Mouse (Mus musculus) adrenal gland, adult (tissue): ENCODE data around the gene Ksr2.

Source experiments
- DNase-seq, 2 experiments: peaks; one replicate each; pipeline ENCODE4 v3.0.0; 2022 to 2023; ENCODE audit warnings: low spot score in 1 of 2; ENCODE audit not compliant: inconsistent age in 2 of 2

Gene Ksr2

DNA sequence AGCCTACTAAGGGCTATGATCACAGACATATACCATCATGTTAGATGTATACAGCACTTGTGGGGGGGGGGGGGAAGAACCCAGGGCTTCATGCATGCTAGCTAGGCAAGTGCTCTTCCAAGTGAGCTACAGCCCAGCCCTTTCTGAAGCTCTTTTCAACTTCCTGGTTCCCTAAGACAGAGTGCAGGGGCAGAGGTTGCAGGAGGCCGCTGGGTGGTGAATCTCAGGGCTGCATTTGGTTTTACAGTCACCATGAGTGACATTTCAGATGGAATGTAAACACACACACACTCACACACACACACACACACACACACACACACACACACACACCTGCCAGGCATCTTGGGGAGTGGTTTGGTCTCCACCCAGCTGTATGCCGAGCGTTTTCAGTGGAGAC is 67.4 kb downstream of the Ksr2 start:
- no peak for DNase-seq

DNA sequence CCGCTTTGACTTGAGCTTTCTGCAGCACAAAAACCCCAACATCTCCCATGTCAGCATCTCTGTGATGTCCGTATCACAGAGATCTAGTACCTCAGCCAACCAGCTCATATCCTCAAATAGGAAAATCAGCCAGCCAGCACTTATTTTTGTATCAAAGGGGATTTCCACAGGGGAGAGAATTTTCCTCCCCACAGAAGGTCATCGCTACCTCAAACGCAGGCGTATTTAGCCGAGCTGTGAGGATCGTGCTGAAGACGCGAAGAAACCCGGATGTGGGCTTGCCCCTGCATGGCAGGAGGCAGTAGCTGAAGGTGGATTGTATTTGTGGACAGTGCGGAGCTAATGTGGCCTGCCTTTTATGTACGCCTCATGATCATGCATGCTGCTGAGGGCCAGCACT is 67.8 kb downstream of the Ksr2 start:
- DNase-seq: no peak

DNA sequence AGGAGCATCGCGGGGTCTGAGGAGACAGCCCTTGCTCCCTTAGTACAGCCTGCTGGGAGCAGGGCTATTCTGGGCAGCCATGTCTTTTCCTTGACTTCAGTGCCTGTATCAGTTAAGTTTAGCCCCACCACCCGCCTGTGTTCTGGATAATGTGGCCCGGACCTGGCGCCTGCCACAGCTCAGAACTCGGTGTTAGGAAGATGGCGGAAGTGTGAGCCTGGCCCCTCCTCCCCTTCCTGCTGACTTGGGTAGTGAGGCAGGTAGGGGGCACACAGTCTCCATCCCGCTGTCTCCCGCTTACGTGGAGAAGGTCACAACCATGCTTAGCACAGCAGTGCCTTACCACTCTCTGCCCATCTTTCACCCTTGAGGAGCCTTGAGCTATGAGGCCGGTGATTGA is 68.2 kb downstream of the Ksr2 start:
- no peak for DNase-seq

DNA sequence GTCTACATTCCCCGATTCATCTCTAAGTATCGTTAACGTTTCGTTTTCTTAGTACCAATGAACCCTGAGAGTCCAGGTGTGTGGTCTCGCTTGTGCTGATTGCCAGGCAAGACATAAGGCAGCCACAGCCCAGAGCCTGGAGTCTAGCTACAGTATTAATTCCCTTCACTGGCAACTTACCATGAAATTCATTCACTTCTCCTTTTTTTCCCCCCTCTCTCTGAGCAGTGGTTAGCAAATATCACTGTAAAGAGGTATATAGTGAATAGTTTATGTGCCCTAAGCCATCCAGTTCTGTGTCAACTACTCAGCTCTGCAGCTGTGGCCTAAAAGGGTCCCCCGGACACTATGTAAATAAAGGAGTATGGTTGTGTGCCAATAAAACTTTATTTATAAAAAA is 71.6 kb downstream of the Ksr2 start:
- DNase-seq: no peak

DNA sequence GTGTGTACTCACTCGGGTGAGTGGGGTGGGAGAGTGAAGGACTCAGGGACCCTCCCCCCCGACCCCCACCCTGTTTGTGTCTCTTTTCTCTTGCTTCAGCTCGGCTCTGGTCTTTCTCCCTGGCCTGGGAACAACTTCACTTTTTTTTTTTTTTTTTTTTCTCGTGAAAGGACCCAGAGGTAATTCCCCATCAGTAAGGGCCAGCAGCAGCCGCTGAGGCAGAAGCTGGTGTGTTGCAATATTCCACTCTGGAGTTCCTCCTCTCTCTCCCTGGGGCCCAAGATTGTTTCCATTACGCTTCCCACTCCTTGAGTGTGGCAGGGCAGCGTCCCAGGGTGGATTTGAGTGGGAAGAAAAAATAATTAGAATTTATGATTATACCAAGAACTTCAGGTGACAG is 72.3 kb downstream of the Ksr2 start:
- DNase-seq: no peak

DNA sequence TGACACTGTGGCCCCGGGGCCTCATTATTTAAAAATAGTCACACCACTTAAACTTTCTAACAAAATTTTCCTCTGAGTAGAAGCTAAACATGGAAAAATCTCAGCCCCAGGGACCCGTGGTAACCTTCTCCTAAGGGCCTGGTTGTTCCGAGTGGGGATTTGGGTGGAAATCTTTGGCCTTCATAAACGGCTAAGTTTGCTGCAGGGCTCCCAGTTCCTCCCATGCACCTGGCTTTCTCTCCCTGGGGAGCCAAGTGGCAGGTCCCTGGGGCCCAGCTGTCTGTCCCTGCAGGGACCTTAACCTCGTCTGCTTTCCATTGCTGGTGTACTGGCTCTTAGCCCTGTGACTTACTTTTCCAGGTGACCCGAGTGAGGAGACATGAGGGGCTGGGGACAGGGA is 74.4 kb downstream of the Ksr2 start:
- DNase-seq: no peak

DNA sequence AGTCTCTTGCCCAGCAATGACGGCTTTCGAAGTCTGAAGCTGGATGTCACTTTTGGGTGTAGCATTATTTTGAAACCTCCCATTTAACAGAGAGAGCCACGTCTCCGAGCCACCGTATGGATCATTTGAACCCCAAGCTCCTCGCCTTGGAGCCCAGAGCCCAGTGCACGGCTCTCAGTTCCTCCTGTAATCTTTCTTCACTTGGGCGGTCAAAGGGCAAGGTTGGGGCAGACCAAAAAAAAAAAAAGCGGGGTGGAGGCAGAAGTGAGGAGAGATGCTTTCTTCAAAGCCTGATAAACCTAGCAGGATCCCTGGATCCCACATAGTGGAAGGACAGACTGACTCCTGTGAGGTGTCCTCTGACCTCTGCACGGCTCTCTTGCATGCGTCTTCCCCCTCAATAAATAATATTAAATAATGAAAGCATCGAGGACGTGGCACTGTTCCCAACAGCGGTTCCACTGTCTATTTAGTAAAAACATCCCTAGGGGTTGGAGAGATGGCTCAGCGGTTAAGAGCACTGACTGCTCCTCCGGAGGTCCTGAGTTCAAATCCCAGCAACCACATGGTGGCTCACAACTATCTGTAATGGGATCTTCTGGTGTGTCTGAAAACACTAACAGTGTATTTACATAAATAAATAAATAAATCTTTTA is 75.0 kb downstream of the Ksr2 start:
- no peak for DNase-seq

DNA sequence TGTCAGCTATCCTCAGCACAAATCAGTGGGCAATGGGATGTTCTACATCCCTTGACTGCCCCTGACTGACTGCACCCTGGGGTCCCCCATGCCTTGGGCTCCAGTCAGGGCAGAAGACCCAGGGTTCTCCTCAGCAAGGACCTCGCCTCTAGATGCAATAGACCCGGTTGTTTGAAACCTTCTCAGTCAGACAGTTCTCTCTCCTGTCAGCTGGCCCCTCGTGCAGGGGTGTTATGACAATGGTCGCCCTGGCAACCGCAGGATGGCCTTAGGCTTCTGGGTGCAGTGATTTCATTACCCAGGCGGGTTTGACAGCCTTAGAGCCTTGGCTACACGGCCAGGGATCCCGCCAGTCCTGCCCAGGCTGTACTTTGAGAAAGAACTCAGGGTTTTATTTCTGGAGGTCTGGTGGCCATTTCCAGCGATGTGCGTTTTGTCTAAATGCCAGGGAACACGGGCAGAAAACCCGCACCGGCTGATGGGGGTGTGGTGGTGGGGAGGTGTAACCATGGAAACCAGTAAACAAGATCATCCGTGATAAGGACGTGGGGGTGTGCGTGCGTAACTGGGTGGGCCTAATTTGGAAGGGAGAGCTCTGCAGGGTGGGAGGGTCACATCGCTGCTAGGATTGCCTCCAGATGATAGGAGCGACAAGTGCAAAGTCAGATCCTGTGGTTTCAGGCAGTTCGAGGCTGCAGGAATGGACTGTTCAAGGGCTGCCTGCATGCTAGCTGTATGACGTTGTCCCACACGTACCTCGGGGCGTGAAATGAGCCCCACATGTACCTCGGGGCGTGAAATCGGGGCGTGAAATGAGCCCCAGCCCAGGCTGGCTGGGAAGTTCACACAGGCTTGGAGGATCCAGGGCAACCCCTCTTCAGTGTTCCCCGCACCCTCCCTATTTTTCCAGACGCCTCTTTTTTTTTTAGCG is 79.4 kb downstream of the Ksr2 start:
- peak; percentile 42 to 68 for DNase-seq

DNA sequence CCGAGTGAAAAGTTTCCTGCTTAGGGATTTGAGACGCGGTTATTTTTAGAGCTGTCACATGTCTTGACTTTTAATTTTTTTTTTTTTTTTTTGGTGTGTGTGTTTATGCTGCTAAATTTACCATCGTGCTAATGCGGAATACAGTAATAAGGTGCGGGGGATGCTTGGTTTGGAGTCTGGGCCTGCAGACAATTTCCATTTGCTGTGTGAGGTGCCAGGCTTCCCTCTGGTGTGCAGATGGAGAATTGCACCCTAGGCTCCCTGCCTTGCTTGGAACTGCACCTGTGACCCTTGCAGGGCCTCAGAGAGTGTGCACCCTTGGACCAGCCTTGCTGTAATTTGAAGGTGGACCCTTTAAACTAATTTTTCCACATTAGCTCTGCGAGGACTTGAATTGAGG is 80.1 kb downstream of the Ksr2 start:
- DNase-seq: peak; percentile 39 to 79

DNA sequence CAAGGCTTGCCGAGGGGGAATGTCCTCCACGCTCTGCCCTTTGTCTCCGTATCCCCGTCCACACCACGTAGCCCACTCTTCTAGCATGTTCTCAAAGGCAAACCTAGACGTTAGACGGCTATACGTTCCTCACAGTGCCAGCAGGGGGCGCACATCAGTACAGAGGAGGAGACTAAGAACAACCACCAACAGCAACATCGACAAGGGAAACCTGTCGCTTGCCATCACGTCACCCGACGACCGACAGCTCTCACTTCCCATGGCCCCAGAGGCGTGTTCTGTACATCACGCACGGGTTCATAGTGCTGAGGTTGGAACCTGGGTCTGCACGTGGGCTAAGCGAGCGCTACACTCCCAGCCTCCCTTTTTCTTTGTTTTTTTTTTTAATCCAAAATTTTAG is 83.3 kb downstream of the Ksr2 start:
- DNase-seq: peak in 1 of 2 experiments; percentile 52

DNA sequence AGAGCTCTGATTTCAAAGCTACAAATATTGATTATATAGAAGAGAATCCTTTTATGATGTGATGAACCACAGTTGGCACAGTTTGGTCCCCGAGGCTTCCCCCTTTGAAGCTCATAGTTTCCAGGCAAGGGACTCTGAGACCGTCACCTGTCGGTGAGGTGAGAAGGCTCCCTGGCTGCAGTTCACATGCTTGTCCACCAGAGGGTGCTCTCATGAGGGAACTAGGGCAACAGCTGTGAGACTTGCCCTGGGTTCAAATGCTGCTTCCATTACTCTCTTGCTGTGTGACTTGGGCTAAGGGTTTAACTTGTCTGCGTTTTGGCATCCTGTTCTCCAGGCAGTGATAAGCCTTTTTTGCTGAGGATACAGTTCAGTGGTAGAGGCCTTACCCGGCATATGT is 88.8 kb downstream of the Ksr2 start:
- peak in 1 of 2 experiments; percentile 49 for DNase-seq

DNA sequence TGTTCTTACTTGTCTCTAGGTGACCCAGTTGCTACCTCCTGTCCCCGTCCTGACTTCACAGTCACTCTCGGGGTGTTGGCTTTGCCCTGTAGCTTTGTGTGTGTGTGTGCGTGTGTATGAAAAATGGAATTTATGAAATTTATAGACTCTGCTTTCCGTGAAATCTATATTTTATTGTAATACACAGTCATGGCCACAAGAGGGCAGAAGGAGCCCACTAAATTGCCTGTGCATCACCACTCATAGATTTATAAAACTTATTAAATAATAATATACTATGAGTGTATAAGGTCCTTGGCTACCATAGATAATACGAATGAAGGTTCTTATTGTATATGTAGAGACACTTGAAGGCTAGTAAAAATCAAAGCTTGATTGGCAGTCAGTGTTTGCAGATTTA is 90.6 kb downstream of the Ksr2 start:
- DNase-seq: no peak

DNA sequence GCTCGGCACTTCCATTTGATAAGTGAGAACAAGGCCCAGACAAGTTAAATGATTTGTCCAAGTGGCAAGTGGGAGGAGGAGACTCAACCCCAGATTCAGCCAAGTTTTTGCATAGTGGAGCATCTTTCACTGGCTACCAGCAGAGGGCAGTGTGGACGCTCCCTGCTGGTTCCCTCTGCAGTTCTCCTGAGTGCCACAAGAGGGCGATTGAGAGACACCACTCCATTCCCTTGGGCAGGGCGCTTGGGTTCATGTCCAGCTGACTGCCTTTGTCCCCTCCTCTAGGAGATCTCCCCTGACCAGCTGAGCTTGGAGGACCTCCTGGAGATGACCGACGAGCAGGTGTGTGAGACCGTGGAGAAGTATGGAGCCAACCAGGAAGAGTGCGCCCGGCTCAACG is 91.4 kb downstream of the Ksr2 start:
- DNase-seq: peak; percentile 46 to 84

DNA sequence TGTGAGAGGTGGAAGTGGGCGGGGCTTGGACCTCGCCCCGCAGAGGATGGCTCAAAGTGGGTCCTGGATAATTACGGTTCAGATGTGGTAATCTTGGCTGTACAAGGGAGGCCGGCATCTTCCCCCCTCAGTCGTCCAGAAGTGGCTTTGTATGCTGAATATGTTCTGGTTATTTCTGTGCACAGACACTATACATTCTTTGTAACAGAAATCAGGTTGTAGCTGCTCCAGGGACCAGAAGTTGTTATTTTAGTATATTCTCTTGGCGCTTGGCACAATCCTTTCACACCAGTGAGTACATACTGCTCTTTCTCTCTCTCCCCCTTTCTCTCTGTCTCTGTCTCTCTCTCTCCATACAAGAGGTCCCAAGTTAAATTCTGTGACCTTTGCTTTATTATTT is 92.0 kb downstream of the Ksr2 start:
- no peak for DNase-seq

DNA sequence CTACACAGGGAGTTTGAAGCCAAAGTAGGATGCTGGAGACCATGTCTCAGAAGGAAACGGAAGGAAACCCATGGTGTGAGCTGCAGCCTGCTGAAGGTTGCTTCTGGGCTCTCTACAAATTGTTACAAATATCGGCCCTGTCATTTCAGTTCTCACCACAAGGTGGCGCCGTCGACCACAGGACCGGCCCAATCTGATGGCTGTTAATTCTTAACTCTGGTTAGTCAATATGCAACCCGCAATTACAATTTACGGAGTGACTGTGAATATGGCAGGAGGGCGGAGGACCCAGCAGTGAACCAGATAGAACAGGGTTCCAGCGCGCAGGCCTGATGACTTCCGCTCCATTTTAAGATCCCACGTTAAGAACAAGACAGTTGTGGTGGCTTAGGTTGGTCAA is 92.6 kb downstream of the Ksr2 start:
- DNase-seq: peak in 1 of 2 experiments; percentile 68

DNA sequence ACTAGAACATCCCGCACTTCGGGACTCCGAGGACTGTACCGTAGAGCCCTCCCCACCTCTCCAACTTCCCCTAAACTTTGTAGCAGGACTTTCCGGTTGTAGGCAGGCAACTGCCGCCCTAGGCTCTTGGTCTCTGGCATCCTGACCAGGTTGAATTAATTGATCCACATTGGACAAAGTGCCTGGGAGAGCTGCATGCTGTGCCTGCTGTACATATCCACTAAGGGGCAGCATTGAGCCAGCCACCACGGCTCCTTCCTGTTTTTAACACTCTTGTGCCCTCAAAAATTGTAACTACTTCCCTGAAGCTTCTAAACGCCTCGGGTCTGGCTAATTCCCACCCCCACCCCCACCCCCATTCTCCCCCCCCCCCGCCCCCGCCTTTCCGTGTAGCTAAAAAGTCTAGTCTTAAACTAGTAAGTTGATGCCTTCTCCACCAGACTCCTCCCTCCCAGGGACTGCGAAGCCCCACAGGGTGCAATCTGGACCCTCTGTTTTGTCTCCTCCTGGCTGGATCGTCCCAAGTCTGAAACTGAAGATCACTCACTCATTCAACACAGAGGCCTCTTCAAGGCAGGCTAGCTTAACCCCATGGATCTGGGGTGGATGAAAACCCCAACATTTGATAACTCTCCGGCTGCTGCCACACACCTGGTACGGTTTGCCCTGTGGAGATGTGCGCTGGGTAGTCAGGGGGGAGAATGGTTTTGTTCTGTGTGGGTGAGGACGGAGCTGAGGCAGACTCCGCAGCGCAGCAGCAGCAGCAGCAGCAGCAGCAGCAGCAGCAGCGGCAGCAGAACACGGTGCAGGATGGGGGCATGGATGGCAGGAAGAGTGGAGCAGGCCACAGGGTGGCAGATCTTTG is 95.9 kb downstream of the Ksr2 start:
- peak in 1 of 2 experiments; percentile 60 for DNase-seq

DNA sequence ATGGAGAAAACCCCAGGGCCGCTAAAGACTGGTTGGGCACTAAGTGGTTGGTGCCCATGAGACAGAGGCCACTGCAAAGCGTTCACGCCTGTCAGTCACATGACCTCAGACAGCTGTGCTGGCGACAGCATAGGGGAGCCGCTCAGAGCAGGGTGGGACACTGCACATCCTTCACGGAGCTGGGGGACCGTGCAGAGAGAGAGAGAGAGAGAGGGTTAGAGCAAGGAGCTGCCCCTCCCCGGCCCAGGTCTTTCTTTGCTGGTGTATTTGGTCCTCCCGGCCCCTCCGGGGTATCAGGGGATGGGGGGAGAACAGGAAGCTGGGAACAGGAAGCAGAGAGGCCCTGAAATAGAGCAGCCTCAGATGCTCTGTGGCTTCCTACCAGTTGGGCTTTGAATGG is 97.1 kb downstream of the Ksr2 start:
- DNase-seq: no peak

DNA sequence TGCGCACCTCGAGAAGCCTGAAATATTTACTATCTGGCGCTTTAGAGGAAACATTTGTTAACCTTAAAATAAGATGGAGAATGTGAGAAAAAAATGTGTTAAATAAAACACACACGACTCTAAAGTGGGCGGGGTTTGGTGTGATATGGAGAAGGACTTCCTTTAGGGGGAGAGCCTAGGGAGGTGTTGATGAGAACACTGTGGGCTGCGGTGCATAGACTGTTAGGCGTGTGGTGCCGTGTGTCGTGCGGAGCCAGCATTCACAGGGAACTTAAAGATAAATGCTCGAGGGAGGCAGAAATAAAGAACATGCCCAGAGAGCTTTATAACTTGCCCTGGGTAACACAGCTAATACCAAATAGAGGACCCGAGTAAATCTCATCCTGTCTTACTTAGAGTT is 101.6 kb downstream of the Ksr2 start:
- DNase-seq: no peak

DNA sequence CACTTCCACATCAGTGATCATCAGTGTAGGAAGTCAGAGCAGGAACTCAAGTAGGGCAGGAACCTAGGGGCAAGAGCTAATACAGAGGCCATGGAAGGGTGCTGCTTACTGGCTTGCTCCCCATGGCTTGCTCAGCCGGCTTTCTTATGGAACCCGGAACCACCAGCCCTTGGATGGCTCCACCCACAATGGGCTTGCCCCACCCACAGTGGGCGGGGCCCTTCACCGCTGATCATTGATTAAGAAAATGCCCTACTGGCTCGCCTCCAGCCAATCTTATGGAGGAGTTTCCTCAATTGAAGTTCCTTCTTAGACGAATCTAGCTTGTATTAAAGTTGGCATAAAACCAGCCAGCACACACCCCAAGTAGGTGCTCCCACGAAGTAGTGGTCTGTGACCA is 102.1 kb downstream of the Ksr2 start:
- no peak for DNase-seq

DNA sequence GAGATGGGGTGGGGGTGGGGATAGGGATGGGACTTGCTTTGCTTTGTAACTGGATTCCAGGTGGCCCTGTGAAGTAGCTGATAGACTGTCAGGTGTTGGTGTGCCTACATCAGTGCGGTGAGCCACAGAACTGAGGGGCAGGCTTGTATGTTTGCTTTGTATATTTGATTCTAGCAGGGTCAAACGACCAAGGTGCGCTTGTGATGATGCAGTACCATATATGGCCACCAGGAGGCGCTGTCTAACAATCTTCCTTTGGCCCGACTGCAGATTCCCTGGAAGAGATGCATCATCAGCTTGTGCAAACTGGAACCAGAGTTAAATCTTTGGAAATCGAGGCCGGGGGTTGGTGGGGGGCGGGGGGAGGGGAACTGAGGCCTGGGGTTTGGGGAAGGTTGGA is 102.8 kb downstream of the Ksr2 start:
- DNase-seq: peak; percentile 43 to 82

DNA sequence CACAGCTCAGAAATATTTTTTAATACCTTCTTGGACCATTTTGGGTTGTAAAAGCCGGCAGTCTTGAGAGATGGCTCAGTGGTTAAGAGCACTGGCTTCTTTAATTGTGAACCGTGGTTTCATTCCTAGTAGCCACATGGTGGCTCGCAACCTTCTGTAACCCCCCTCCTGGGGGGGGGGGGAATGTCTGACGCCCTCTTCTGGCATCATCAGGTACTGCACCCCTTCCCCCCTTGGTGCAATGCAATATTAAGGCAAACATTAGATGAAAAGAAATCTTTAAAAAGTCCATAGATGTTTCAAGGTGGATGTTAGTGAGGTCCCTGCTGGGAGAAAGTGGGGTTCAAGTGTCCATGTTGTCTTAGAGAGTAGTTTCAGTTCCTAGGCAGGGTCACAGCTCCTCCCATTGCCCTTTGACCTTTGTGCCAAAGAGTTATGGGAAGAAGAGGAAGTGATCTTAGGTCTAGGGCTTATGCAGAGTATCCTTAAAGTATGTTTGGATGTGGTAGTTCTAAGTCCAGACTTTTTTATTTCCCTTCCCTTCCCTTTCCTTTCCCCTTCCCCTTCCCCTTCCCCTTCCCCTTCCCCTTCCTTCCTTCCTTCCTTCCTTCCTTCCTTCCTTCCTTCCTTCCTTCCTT is 106.2 kb downstream of the Ksr2 start:
- no peak for DNase-seq
